Mouse (Mus musculus) midbrain, embryonic 10.5 days (tissue): ENCODE data around the gene Abcb1a. TPM values are rescaled to one million over a fixed set of nuclear protein-coding genes. Genes with fewer than 3 reads are reported as not detected.

ENCODE experiments used
- DNase-seq: peaks from one replicate; pipeline ENCODE4 v3.0.0-alpha.2; 2017; ENCODE audit warnings: low spot score
- H3K27ac ChIP-seq: fragments of 300-500 bp; sonication (generic); replicated peaks from 2 replicates; pipeline ENCODE4 v1.5.1; 2016; ENCODE audit warnings: mild to moderate bottlenecking
- H3K27me3 ChIP-seq: fragments of 300-500 bp; sonication (generic); 2 replicates; pipeline ENCODE4 v1.6.1; 2016; ENCODE audit warnings: low read depth, mild to moderate bottlenecking; ENCODE audit not compliant: poor library complexity, severe bottlenecking
- H3K36me3 ChIP-seq: fragments of 300-500 bp; sonication (generic); 2 replicates; pipeline ENCODE4 v1.6.1; 2016; ENCODE audit warnings: mild to moderate bottlenecking, moderate library complexity
- H3K4me1 ChIP-seq: fragments of 300-500 bp; sonication (generic); 2 replicates; pipeline ENCODE4 v1.6.1; 2016
- H3K4me3 ChIP-seq: fragments of 300-500 bp; sonication (generic); 2 replicates; pipeline ENCODE4 v1.5.1; 2016; ENCODE audit warnings: mild to moderate bottlenecking, moderate library complexity
- H3K9me3 ChIP-seq: fragments of 300-500 bp; sonication (generic); replicated peaks from 2 replicates; pipeline ENCODE4 v1.6.1; 2016; ENCODE audit warnings: mild to moderate bottlenecking
- WGBS: fragments of 180-500 bp; shearing (Covaris S2); methylation state at CpG from one replicate; pipeline ENCODE4 v1.1.7; 2016; 5-methylcytosine and 5-hydroxymethylcytosine counted together
- polyA plus RNA-seq: library from polyadenylated mRNA; unstranded; fragments of >200 nt; fragmentation: Nextera tagmentation; extraction: Ambion mirVana; gene quantifications from 2 replicates; pipeline ENCODE4 v1.2.1, GENCODE M21; 2016

Gene Abcb1a
- polyA plus RNA-seq = 0.31 and 0.52 TPM in 2 replicates

DNA sequence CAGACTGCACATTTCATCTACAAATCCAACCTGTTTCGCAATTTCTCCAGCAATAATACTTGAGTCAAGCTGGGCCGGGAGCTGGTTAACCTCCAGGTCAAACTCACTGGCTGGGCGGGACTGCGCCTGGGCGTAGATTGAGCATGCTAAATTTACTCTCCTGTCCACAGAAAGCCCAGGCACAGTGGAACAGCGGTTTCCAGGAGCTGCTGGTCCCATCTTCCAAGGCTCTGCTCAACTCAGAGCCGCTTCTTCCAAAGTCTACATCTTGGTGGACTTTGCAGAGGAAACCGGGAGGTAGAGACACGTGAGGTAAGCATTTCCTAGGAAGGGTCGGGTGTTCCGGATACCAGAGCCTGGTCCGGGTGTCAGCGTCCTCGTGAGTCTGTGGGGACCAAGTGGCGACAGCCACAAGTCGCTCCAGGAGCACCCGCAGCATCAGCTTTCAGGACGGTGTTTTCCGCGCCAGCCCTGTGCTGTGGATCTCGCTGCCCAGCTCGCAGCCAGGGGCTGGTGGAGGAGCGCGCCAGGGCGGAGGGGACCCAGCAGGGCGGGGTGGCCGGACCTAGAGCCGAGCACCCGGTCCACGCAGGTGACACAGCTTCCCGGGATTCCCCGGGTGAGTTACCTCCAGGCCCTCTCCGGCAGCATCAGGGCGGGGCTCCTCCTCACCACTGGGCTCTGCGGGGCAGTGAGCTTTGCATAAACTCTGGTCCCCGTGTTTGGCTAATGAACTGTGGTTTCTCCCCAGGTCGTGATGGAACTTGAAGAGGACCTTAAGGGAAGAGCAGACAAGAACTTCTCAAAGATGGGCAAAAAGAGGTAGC, at the start of gene Abcb1a:
Gene Abcb1a (plus strand): TSS at position 167 of the 827 bp plus-strand sequence.
- H3K4me1 ChIP-seq = peaks cover 9% of the 10 kb centered on the region
- H3K36me3 ChIP-seq = no peaks in the 10 kb centered on the region
- peaks cover 9% of the 10 kb centered on the region; the same call in 1 of the 2 replicates for H3K27me3 ChIP-seq
- DNase-seq = peak; percentile 46
- H3K4me3 ChIP-seq = peak within 1 kb of the TSS; percentile 61
- peak within 1 kb of the TSS; percentile 49; the same call in 1 of the 2 replicates for H3K27ac ChIP-seq
- WGBS = 9% methylated on average over 37 of the region's 37 CpGs
- H3K9me3 ChIP-seq = no peaks in the 10 kb centered on the region

- Histone ChIP-seq H3K36me3 (no peaks in the 10 kb centered on the region), H3K9me3 (no peaks in the 10 kb centered on the region), H3K27me3 (peaks cover 7% of the 10 kb centered on the region; the same call in 1 of the 2 replicates), H3K4me3 (peak overlapping the region; percentile 93), H3K27ac (peak overlapping the region; percentile 88), H3K4me1 (peaks cover 3% of the 10 kb centered on the region; the same call in 1 of the 2 replicates)
- WGBS = 2% methylated on average over 47 of the region's 49 CpGs
- peak; percentile 62 for DNase-seq
Observed at GRCm38 (mm10) chr5:8622071-8622595, 37.7 kb upstream of the Abcb1a start.

GRCm38 (mm10) chr5:8622596-8623231, 37.2 kb upstream of the Abcb1a start, which contains the start of gene Rundc3b:
TSS of gene Rundc3b (minus strand) at chr5:8622952.
- H3K9me3 ChIP-seq = no peaks in the 10 kb centered on the region
- peak within 1 kb of the TSS; percentile 88 for H3K27ac ChIP-seq
- peaks cover 7% of the 10 kb centered on the region; the same call in 1 of the 2 replicates for H3K27me3 ChIP-seq
- peak within 1 kb of the TSS; percentile 93 for H3K4me3 ChIP-seq
- H3K36me3 ChIP-seq = no peaks in the 10 kb centered on the region
- WGBS = under 1% methylated on average over 61 of the region's 74 CpGs
- peaks cover 3% of the 10 kb centered on the region; the same call in 1 of the 2 replicates for H3K4me1 ChIP-seq
- peak; percentile 92 for DNase-seq

GRCm38 (mm10) chr5:8632901-8633300, 27.0 kb upstream of the Abcb1a start:
- no peaks in the 10 kb centered on the region for H3K9me3 ChIP-seq
- H3K36me3 ChIP-seq = no peaks in the 10 kb centered on the region
- WGBS = 85% methylated on average over 3 of the region's 3 CpGs
- DNase-seq = no peak
- H3K4me3 ChIP-seq = no peak overlapping the region
- no peaks in the 10 kb centered on the region for H3K27me3 ChIP-seq
- no peak overlapping the region for H3K27ac ChIP-seq
- H3K4me1 ChIP-seq = no peaks in the 10 kb centered on the region

DNA sequence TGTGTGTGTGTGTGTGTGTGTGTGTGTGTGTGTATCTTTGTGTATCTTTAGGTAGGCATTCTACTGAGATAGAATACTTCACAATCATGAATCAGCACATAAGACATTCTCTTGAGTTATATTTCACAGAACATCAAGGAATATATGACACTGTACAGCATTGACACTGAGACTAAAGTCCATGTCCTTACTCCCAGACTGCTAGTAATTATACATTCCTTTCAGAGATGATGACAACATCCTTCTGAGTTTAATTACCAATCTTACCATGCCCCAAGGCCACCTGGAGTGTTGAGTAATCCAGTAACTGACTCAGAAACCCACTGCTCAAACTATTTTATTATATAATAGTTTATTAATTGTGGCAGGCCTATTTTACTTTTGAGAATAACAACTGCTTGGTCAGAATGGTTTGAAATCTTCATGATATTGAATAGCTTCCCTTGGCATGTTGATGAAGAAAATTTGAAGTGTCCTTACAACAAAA, 25.3 kb upstream of the Abcb1a start:
- Histone ChIP-seq H3K4me1 (no peaks in the 10 kb centered on the region), H3K27me3 (no peaks in the 10 kb centered on the region), H3K4me3 (no peak overlapping the region), H3K9me3 (no peaks in the 10 kb centered on the region), H3K27ac (no peak overlapping the region), H3K36me3 (no peaks in the 10 kb centered on the region)
- DNase-seq = no peak

- Histone ChIP-seq H3K27ac (no peak overlapping the region), H3K4me1 (no peaks in the 10 kb centered on the region), H3K9me3 (no peaks in the 10 kb centered on the region), H3K36me3 (no peaks in the 10 kb centered on the region), H3K27me3 (no peaks in the 10 kb centered on the region), H3K4me3 (no peak overlapping the region)
- DNase-seq = no peak
- WGBS = 78% methylated on average over 4 of the region's 4 CpGs
Observed at GRCm38 (mm10) chr5:8648300-8648699, 11.6 kb upstream of the Abcb1a start.

DNA sequence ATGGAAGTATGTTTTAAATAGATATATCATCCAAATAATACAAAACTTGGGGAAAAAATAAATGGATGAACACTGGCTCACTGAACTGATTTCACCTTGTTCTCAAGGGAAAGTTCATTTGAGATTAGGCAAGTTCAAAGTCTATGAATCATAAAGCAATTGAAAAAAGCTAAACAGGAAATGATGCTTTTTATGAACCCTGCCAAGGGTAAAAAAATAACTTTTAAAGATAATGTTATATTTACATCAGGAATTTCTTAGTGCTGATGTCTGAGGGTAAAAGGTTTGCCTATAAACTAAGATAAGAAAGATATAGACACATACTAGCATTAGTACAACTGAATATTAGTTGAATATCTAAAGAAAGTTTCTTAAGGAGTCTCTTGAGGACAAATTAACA, 11.1 kb upstream of the Abcb1a start:
- no peak overlapping the region for H3K4me3 ChIP-seq
- H3K4me1 ChIP-seq = no peaks in the 10 kb centered on the region
- DNase-seq = no peak
- H3K27me3 ChIP-seq = no peaks in the 10 kb centered on the region
- no peaks in the 10 kb centered on the region for H3K9me3 ChIP-seq
- no peaks in the 10 kb centered on the region for H3K36me3 ChIP-seq
- no peak overlapping the region for H3K27ac ChIP-seq

- Histone ChIP-seq H3K36me3 (no peaks in the 10 kb centered on the region), H3K9me3 (no peaks in the 10 kb centered on the region), H3K27ac (no peak overlapping the region), H3K4me3 (no peak overlapping the region), H3K4me1 (no peaks in the 10 kb centered on the region), H3K27me3 (no peaks in the 10 kb centered on the region)
- DNase-seq = no peak
- 84% methylated on average over 2 of the region's 2 CpGs for WGBS
Observed at GRCm38 (mm10) chr5:8652085-8652484, 7.8 kb upstream of the Abcb1a start.

DNA sequence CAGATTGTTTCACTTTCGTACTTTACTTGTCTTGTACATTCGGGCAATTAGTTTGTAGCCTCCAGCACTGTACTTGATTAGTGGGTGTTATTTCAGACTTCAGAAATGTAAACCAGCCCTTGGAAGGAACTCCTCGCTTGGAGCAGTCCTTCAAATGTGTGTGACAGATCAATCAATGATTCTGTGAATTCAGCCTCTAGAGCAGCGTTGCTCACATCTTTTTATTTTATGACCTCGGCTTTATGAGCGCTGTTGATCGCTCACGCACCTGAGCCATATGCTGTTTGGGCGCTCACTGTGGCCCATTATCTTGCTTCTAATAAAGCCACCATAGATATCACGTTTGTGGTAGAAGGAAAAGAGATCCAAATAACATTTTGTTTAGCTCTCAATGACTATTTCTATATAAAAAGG, 868 bp downstream of the Abcb1a start:
- peaks cover 9% of the 10 kb centered on the region; the same call in 1 of the 2 replicates for H3K27me3 ChIP-seq
- peak overlapping the region; percentile 61 for H3K4me3 ChIP-seq
- no peak overlapping the region; the same call in 1 of the 2 replicates for H3K27ac ChIP-seq
- peaks cover 9% of the 10 kb centered on the region for H3K4me1 ChIP-seq
- H3K9me3 ChIP-seq = no peaks in the 10 kb centered on the region
- H3K36me3 ChIP-seq = no peaks in the 10 kb centered on the region
- 84% methylated on average over 10 of the region's 10 CpGs for WGBS
- DNase-seq = no peak

- Histone ChIP-seq H3K9me3 (no peaks in the 10 kb centered on the region), H3K4me3 (no peak overlapping the region), H3K4me1 (peaks cover 9% of the 10 kb centered on the region), H3K36me3 (no peaks in the 10 kb centered on the region), H3K27ac (no peak overlapping the region), H3K27me3 (peaks cover 9% of the 10 kb centered on the region; the same call in 1 of the 2 replicates)
- DNase-seq = no peak
- WGBS = 84% methylated on average over 3 of the region's 3 CpGs
Observed at GRCm38 (mm10) chr5:8664678-8665077, 4.8 kb downstream of the Abcb1a start.

DNA sequence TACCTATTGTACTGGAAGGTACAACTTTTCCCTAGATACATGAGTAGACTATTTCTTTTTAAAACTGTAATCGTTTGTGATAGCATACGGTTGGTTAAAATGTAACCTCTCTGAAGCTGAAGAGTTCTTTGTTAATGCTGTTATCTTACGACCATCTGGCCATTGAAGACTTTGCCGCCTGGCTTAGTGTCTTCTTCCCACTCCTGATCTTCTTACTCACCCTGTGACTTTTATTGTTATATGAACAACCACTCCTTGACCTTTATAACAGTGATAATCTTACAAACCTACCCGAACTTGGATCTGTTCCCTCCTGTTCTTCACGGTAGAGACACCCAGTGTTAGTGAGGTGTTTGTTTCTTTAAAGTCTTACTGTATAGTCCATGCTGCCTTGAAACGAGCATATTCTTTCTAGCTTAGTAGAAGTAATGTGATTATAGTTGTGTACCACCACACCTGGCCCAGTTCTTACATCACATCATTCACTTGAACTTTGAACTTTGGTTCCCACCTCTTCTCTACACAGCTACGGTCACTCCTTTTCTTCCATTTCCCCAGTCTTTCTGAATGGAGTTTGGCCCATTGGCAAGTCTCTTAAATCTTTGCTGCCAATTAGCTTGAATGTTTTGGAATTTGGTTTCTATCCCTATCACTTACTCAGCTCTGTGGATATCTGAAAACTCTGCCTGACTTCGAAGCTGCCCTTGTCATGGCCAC, 8.0 kb downstream of the Abcb1a start:
- no peak overlapping the region for H3K27ac ChIP-seq
- H3K27me3 ChIP-seq = no peaks in the 10 kb centered on the region
- no peaks in the 10 kb centered on the region for H3K9me3 ChIP-seq
- H3K36me3 ChIP-seq = no peaks in the 10 kb centered on the region
- 86% methylated on average over 9 of the region's 9 CpGs for WGBS
- H3K4me1 ChIP-seq = no peaks in the 10 kb centered on the region
- no peak overlapping the region for H3K4me3 ChIP-seq
- no peak for DNase-seq

- Histone ChIP-seq H3K4me1 (no peaks in the 10 kb centered on the region), H3K27ac (no peak overlapping the region), H3K36me3 (no peaks in the 10 kb centered on the region), H3K4me3 (no peak overlapping the region), H3K9me3 (no peaks in the 10 kb centered on the region), H3K27me3 (no peaks in the 10 kb centered on the region)
- WGBS = 88% methylated on average over 1 of the region's 1 CpGs
- DNase-seq = no peak
Observed at GRCm38 (mm10) chr5:8669606-8670005, 9.7 kb downstream of the Abcb1a start.
